Comparison of ENCODE assay signal across 16 mouse cellular contexts in genomic region chr2:166082661-166083060, GRCm38 (mm10).
DNase-seq lines count a peak whose midpoint lies in the region; ATAC-seq and TF ChIP-seq lines count a peak whose summit lies in the region.
"Had no signal": no experiment of that assay in that cellular context is flagged by ENCODE, and none has a peak within 500 bp of the region (broad histone marks: within the 10 kb centered on the region; RNA-seq: fewer than 3 reads in every experiment).

No protein-coding gene starts in this region.

- H3K36me3 ChIP-seq in heart, adult 2 months (ENCODE audit: control insufficient read depth, insufficient read depth, low read length) = no peaks in the 10 kb centered on the region
- H3K36me3 ChIP-seq in heart, embryonic 15.5 days = peaks cover 15% of the 10 kb centered on the region; the same call in 1 of the 2 replicates
- no peaks in the 10 kb centered on the region for H3K36me3 ChIP-seq in lung, postnatal 0 days (ENCODE audit: insufficient read depth, low read length)
- H3K36me3 ChIP-seq: midbrain, embryonic 15.5 days had no signal

- H3K79me2 ChIP-seq in heart, adult 2 months (replicated peaks; ENCODE audit: control insufficient read depth, insufficient read depth, low read length) = no peaks in the 10 kb centered on the region

- peak; percentile 91 for DNase-seq in heart, adult 11 months
- DNase-seq in heart, adult 2 months = no peak
- no peak for DNase-seq in heart, adult 8-10 months (ENCODE audit: low spot score)
- DNase-seq in lung, postnatal 0 days (ENCODE audit: low spot score) = no peak
- no peak for DNase-seq in lung, postnatal 36 days
- DNase-seq in gastrocnemius, postnatal 14 days = no peak

- no peaks in the 10 kb centered on the region for H3K27me3 ChIP-seq in heart, adult 2 months (ENCODE audit: control insufficient read depth, insufficient read depth, low read length)
- H3K27me3 ChIP-seq in heart, embryonic 15.5 days = no peaks in the 10 kb centered on the region
- no peaks in the 10 kb centered on the region for H3K27me3 ChIP-seq in lung, postnatal 0 days (replicated peaks; ENCODE audit: insufficient read depth, low read length)
- H3K27me3 ChIP-seq: embryonic facial prominence, embryonic 15.5 days; forebrain, embryonic 13.5 days; heart, embryonic 12.5 days; hindbrain, embryonic 13.5 days; kidney, embryonic 15.5 days; Patski had no signal

- no peak for ATAC-seq in heart, embryonic 15.5 days (replicated peaks; ENCODE audit: insufficient number of reproducible peaks, insufficient read depth, low FRiP score, low read depth)
- ATAC-seq in lung, postnatal 0 days = no peak
- ATAC-seq: forebrain, embryonic 13.5 days; Patski had no signal

- TF ChIP-seq EP300 in heart, adult 2 months (IDR thresholded peaks at IDR 0.05; ENCODE audit: insufficient read depth, low read depth, low read length) = no peak
- no peak for TF ChIP-seq EP300 in lung, postnatal 0 days (IDR thresholded peaks at IDR 0.05)

- intact Hi-C loops in heart, adult 2 months (cut with DNase I) = loop anchor here (10.0 kb wide), 1 partner anchor 702 kb away; no protein-coding TSS in a partner anchor
- intact Hi-C loops in gastrocnemius, postnatal 14 days (cut with DNase I; ENCODE audit: low total_unique reads) = no loop called here

- peaks cover 4% of the 10 kb centered on the region for H3K4me1 ChIP-seq in heart, adult 2 months (ENCODE audit: control insufficient read depth, insufficient read depth, low read length)
- peaks cover 43% of the 10 kb centered on the region for H3K4me1 ChIP-seq in heart, embryonic 15.5 days (replicated peaks)
- no peaks in the 10 kb centered on the region; the same call in 1 of the 2 replicates for H3K4me1 ChIP-seq in lung, postnatal 0 days (ENCODE audit: insufficient read depth, low read depth, low read length)

- TF ChIP-seq CTCF in heart, adult 2 months (IDR thresholded peaks at IDR 0.05) = no peak
- no peak for TF ChIP-seq CTCF in lung, postnatal 0 days (IDR thresholded peaks at IDR 0.05)

- no peak overlapping the region for H3K4me3 ChIP-seq in heart, adult 2 months
- H3K4me3 ChIP-seq in heart, embryonic 15.5 days = no peak overlapping the region
- H3K4me3 ChIP-seq in lung, postnatal 0 days (ENCODE audit: low read depth, low read length) = no peak overlapping the region
- H3K4me3 ChIP-seq: embryonic facial prominence, embryonic 15.5 days; forebrain, embryonic 13.5 days; heart, embryonic 12.5 days; hindbrain, embryonic 13.5 days; kidney, embryonic 15.5 days; midbrain, embryonic 10.5 days; midbrain, embryonic 15.5 days had no signal

- H3K4me2 ChIP-seq in heart, embryonic 15.5 days = no peak overlapping the region
- H3K4me2 ChIP-seq in lung, postnatal 0 days (replicated peaks; ENCODE audit: low read depth, low read length) = no peak overlapping the region
- H3K4me2 ChIP-seq: embryonic facial prominence, embryonic 15.5 days; forebrain, embryonic 13.5 days; heart, embryonic 12.5 days; hindbrain, embryonic 13.5 days; kidney, embryonic 15.5 days; midbrain, embryonic 15.5 days had no signal

- TF ChIP-seq POLR2A in heart, adult 2 months (IDR thresholded peaks at IDR 0.05; ENCODE audit: insufficient read depth, low read depth, low read length) = no peak

- no peak overlapping the region for H3K9ac ChIP-seq in heart, adult 2 months (ENCODE audit: low read depth, low read length)
- H3K9ac ChIP-seq in heart, embryonic 15.5 days = no peak overlapping the region
- no peak overlapping the region for H3K9ac ChIP-seq in lung, postnatal 0 days (replicated peaks; ENCODE audit: low read depth)
- H3K9ac ChIP-seq: embryonic facial prominence, embryonic 15.5 days; forebrain, embryonic 13.5 days; kidney, embryonic 15.5 days; liver, embryonic 14.5 days; midbrain, embryonic 15.5 days had no signal

- H3K27ac ChIP-seq in heart, adult 2 months = no peak overlapping the region
- H3K27ac ChIP-seq in heart, embryonic 15.5 days = 0 out of 2 replicates have a peak overlapping the region, but pooled peaks have one; percentile 5
- peak overlapping the region; percentile 54 for H3K27ac ChIP-seq in lung, postnatal 0 days (ENCODE audit: low read length)
- H3K27ac ChIP-seq: embryonic facial prominence, embryonic 15.5 days; forebrain, embryonic 13.5 days; hindbrain, embryonic 13.5 days; kidney, embryonic 15.5 days; liver, embryonic 14.5 days; midbrain, embryonic 10.5 days; midbrain, embryonic 15.5 days had no signal

- WGBS in heart, adult 2 months = 82% methylated on average over 10 of the region's 10 CpGs
- 68% methylated on average over 10 of the region's 10 CpGs for WGBS in heart, embryonic 15.5 days
- 63% methylated on average over 10 of the region's 10 CpGs for WGBS in lung, postnatal 0 days

- H3K9me3 ChIP-seq in heart, embryonic 15.5 days (replicated peaks) = no peaks in the 10 kb centered on the region
- no peaks in the 10 kb centered on the region for H3K9me3 ChIP-seq in lung, postnatal 0 days (ENCODE audit: low read length)
- H3K9me3 ChIP-seq: embryonic facial prominence, embryonic 15.5 days; forebrain, embryonic 13.5 days; heart, embryonic 12.5 days; hindbrain, embryonic 13.5 days; kidney, embryonic 15.5 days; midbrain, embryonic 10.5 days; midbrain, embryonic 15.5 days had no signal
